Comparison of ENCODE assay signal across 18 mouse cellular contexts in genomic region chr12:56426681-56427246, GRCm38 (mm10).
DNase-seq lines count a peak whose midpoint lies in the region; ATAC-seq and TF ChIP-seq lines count a peak whose summit lies in the region.
"Had no signal": no experiment of that assay in that cellular context is flagged by ENCODE, and none has a peak within 500 bp of the region (broad histone marks: within the 10 kb centered on the region; RNA-seq: fewer than 3 reads in every experiment).

No protein-coding gene starts in this region.

- no peaks in the 10 kb centered on the region for H3K36me3 ChIP-seq in kidney, embryonic 16.5 days (ENCODE audit: insufficient read depth, low read length)
- H3K36me3 ChIP-seq in hindbrain, embryonic 10.5 days = no peaks in the 10 kb centered on the region
- H3K36me3 ChIP-seq: forebrain, embryonic 10.5 days; heart, embryonic 13.5 days; midbrain, embryonic 12.5 days had no signal

- no peaks in the 10 kb centered on the region; the same call in 1 of the 2 replicates for H3K27me3 ChIP-seq in kidney, embryonic 16.5 days (ENCODE audit: insufficient read depth, low read length)
- peaks cover 7% of the 10 kb centered on the region; the same call in 1 of the 2 replicates for H3K27me3 ChIP-seq in hindbrain, embryonic 10.5 days (ENCODE audit: insufficient read depth, poor library complexity, severe bottlenecking)
- H3K27me3 ChIP-seq: heart, embryonic 13.5 days; midbrain, embryonic 12.5 days had no signal

- WGBS in kidney, embryonic 16.5 days = 85% methylated on average over 9 of the region's 9 CpGs
- 69% methylated on average over 9 of the region's 9 CpGs for WGBS in lung, adult 2 months
- 87% methylated on average over 9 of the region's 9 CpGs for WGBS in hindbrain, embryonic 10.5 days

- no peaks in the 10 kb centered on the region for H3K4me1 ChIP-seq in kidney, embryonic 16.5 days (ENCODE audit: insufficient read depth, low read length)
- H3K4me1 ChIP-seq in lung, adult 2 months (ENCODE audit: control insufficient read depth, insufficient read depth, low read length) = no peaks in the 10 kb centered on the region; the same call in none of the 2 replicates
- H3K4me1 ChIP-seq in hindbrain, embryonic 10.5 days (replicated peaks) = no peaks in the 10 kb centered on the region
- H3K4me1 ChIP-seq: forebrain, embryonic 10.5 days; heart, embryonic 13.5 days; midbrain, embryonic 12.5 days had no signal

- peak; percentile 10 for DNase-seq in adrenal gland, adult 2 months
- no peak for DNase-seq in adrenal gland, postnatal 25 days
- peak; percentile 16 to 29 for DNase-seq in kidney, adult 8-10 months
- peak; percentile 57 for DNase-seq in lung, adult 2 months
- peak; percentile 86 for DNase-seq in lung, postnatal 25 days (ENCODE audit: low spot score)
- no peak for DNase-seq in hindbrain, embryonic 10.5 days (ENCODE audit: low spot score)
- DNase-seq: cerebellum, adult 8-10 months; gastrocnemius, adult 2 months; layer of hippocampus, postnatal 36 days; retina, postnatal 1 day; right cerebral cortex, postnatal 4 days had no signal

- TF ChIP-seq CTCF in lung, adult 2 months (IDR thresholded peaks at IDR 0.05; ENCODE audit: insufficient read depth, low read length) = no peak

- H3K4me2 ChIP-seq in kidney, embryonic 16.5 days (replicated peaks; ENCODE audit: low read depth, low read length) = no peak overlapping the region
- H3K4me2 ChIP-seq: heart, embryonic 13.5 days; hindbrain, embryonic 14.5 days; midbrain, embryonic 12.5 days had no signal

- no peak overlapping the region for H3K9ac ChIP-seq in kidney, embryonic 16.5 days (replicated peaks; ENCODE audit: low read length)
- H3K9ac ChIP-seq: heart, embryonic 13.5 days; hindbrain, embryonic 14.5 days; midbrain, embryonic 12.5 days had no signal

- no peaks in the 10 kb centered on the region for H3K9me3 ChIP-seq in kidney, embryonic 16.5 days (ENCODE audit: low read length)
- no peaks in the 10 kb centered on the region for H3K9me3 ChIP-seq in hindbrain, embryonic 10.5 days
- H3K9me3 ChIP-seq: forebrain, embryonic 10.5 days; heart, embryonic 13.5 days; midbrain, embryonic 12.5 days had no signal

- ATAC-seq in kidney, embryonic 16.5 days (ENCODE audit: low FRiP score, low TSS enrichment) = no peak
- ATAC-seq in megakaryocyte, adult 5-6 weeks (ENCODE audit: poor library complexity, severe bottlenecking) = no peak

- peak; percentile 41; the same call in 1 of the 2 replicates for TF ChIP-seq POLR2A in lung, adult 2 months (IDR thresholded peaks at IDR 0.05; ENCODE audit: borderline replicate concordance, extremely low read depth, low read depth, low read length)

- no peak overlapping the region for H3K27ac ChIP-seq in kidney, embryonic 16.5 days (ENCODE audit: low read length)
- no peak overlapping the region for H3K27ac ChIP-seq in hindbrain, embryonic 10.5 days
- H3K27ac ChIP-seq: forebrain, embryonic 10.5 days; gastrocnemius, adult 2 months; heart, embryonic 13.5 days; hindbrain, embryonic 14.5 days; macrophage; midbrain, embryonic 12.5 days had no signal

- no peak overlapping the region for H3K4me3 ChIP-seq in kidney, embryonic 16.5 days (ENCODE audit: low read length)
- no peak overlapping the region for H3K4me3 ChIP-seq in lung, adult 2 months (replicated peaks; ENCODE audit: extremely low read depth, low read depth, low read length)
- no peak overlapping the region for H3K4me3 ChIP-seq in hindbrain, embryonic 10.5 days
- H3K4me3 ChIP-seq: forebrain, embryonic 10.5 days; gastrocnemius, adult 2 months; heart, embryonic 13.5 days; midbrain, embryonic 12.5 days had no signal

Comparison
In these comparisons a context has a peak if more than half of its experiments do, and no peak if none do; other contexts are left out.
1. DNase-seq: peak in adrenal gland, adult 2 months (single experiment), kidney, adult 8-10 months (2 of 2), lung, adult 2 months (single experiment) and lung, postnatal 25 days (single experiment); none in adrenal gland, postnatal 25 days (single experiment) and hindbrain, embryonic 10.5 days (single experiment).